Mouse (Mus musculus) erythroblast, embryonic 14.5 days (primary cell): ENCODE measurements around the gene Fam168a. TPM values are rescaled to one million over a fixed set of nuclear protein-coding genes. Genes with fewer than 3 reads are reported as not detected.

Source experiments
- H3K27me3 ChIP-seq: 2 replicates; pipeline ENCODE4 v1.6.1; 2012; ENCODE audit warnings: inconsistent platforms; ENCODE audit not compliant: control insufficient read depth
- H3K36me3 ChIP-seq: 2 replicates; pipeline ENCODE4 v1.6.1; 2012; ENCODE audit warnings: mild to moderate bottlenecking, inconsistent platforms; ENCODE audit not compliant: control insufficient read depth
- H3K4me1 ChIP-seq: 2 replicates; pipeline ENCODE4 v1.6.1; 2012; ENCODE audit warnings: inconsistent platforms; ENCODE audit not compliant: control insufficient read depth
- H3K4me3 ChIP-seq: replicated peaks from 2 replicates; pipeline ENCODE3; 2012; ENCODE audit warnings: moderate library complexity, mild to moderate bottlenecking, inconsistent platforms
- H3K9me3 ChIP-seq: 2 replicates; pipeline ENCODE4 v1.6.1; 2012; ENCODE audit warnings: low read length, inconsistent platforms, mixed read lengths; ENCODE audit not compliant: control insufficient read depth
- GATA1 ChIP-seq: IDR thresholded peaks from 2 replicates; pipeline ENCODE4 v1.6.1; 2012; ENCODE audit warnings: low read length, inconsistent platforms, mixed read lengths
- TAL1 ChIP-seq: IDR thresholded peaks from 3 replicates; pipeline ENCODE4 v1.6.1; 2012; ENCODE audit warnings: low read length, inconsistent platforms, mixed read lengths
- polyA plus RNA-seq: library from polyadenylated mRNA; stranded (reverse); fragments of >175 nt; gene quantifications from 2 replicates; pipeline ENCODE4 v1.2.3, GENCODE M21; 2012

Gene Fam168a
- polyA plus RNA-seq, 1 experiment, result 0.99 TPM

- Histone ChIP-seq H3K36me3 (peaks cover 9% of the 10 kb centered on the region), H3K27me3 (no peaks in the 10 kb centered on the region), H3K4me1 (peaks cover 60% of the 10 kb centered on the region), H3K9me3 (no peaks in the 10 kb centered on the region), H3K4me3 (no peak overlapping the region)
- no peak for TF ChIP-seq GATA1
- no peak for TF ChIP-seq TAL1
Measured at GRCm38 (mm10) chr7:100788291-100788690, 81.9 kb downstream of the Fam168a start.

DNA sequence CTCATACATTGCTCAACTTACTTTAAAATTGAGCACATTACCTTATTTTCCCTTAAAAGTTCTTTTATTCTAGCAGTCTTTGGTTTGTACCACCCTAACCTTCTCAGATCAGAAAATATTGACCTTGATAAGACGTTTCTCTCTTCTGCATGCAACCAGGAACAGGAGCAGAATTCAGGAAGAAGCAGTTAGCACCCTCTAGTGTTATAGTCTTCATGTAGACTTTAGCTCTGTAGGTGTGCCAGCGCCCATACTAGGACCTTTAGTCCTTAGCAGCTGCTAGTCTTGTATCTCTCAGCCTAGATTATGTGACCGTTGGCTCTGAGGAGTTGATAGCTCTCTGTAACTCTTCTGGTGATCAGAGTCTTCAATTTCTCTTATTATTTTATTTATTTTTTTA, 92.4 kb downstream of the Fam168a start:
- Histone ChIP-seq H3K4me3 (no peak overlapping the region), H3K36me3 (no peaks in the 10 kb centered on the region; the same call in 1 of the 2 replicates), H3K4me1 (peaks cover 8% of the 10 kb centered on the region), H3K9me3 (no peaks in the 10 kb centered on the region), H3K27me3 (no peaks in the 10 kb centered on the region)
- TF ChIP-seq GATA1 (no peak), TAL1 (no peak)

- no peak overlapping the region for H3K4me3 ChIP-seq
- H3K36me3 ChIP-seq, result peaks cover 2% of the 10 kb centered on the region; the same call in 1 of the 2 replicates
- H3K9me3 ChIP-seq, result no peaks in the 10 kb centered on the region
- H3K27me3 ChIP-seq, result no peaks in the 10 kb centered on the region
- TF ChIP-seq GATA1 (no peak), TAL1 (no peak)
- peaks cover 2% of the 10 kb centered on the region; the same call in 1 of the 2 replicates for H3K4me1 ChIP-seq
Measured at GRCm38 (mm10) chr7:100805391-100805790, 99.0 kb downstream of the Fam168a start.

DNA sequence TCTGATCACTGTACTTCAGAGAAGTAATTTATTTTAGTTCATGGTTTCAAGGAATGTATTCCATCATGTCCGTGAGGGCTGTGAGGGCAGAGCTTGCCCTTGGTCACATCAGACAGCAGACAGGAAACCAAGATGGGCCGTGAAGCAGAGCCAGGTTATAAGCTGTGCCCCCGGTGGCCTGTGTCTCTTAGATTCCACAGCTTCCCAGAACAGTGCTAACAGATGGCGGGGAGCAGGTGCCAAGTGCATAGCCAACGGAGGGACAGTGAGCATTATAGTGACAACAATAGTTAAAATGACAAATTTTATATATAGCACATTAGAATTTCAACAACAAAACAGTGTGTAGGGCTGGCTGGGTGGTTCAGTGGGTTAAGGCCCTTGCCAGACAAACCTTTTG, 105.5 kb downstream of the Fam168a start:
- H3K4me3 ChIP-seq, result no peak overlapping the region
- no peak for TF ChIP-seq GATA1
- TF ChIP-seq TAL1, result no peak
- peaks cover 2% of the 10 kb centered on the region; the same call in 1 of the 2 replicates for H3K36me3 ChIP-seq
- peaks cover 2% of the 10 kb centered on the region; the same call in 1 of the 2 replicates for H3K4me1 ChIP-seq
- H3K9me3 ChIP-seq, result no peaks in the 10 kb centered on the region
- no peaks in the 10 kb centered on the region for H3K27me3 ChIP-seq

DNA sequence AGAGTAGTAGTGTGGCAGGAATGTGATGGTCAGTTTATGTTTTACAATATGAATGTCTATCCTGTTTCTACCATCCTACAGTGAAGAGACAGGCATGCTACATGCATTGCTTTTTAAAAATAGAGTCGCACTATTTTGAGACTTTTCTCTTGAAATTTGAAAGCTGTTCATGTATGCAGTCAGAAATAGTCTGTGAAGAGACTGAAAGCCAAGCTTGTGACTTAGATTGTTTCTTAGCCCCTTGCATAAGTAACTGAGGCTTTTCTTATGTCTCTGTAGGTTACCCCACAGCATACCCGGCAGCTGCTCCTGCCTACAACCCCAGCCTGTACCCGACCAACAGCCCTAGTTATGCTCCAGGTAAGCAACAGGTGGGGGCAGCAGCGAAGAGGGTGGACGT, 106.2 kb downstream of the Fam168a start:
- peaks cover 5% of the 10 kb centered on the region; the same call in 1 of the 2 replicates for H3K4me1 ChIP-seq
- TF ChIP-seq TAL1, result no peak
- no peak for TF ChIP-seq GATA1
- peaks cover 2% of the 10 kb centered on the region; the same call in 1 of the 2 replicates for H3K36me3 ChIP-seq
- H3K9me3 ChIP-seq, result no peaks in the 10 kb centered on the region
- no peaks in the 10 kb centered on the region for H3K27me3 ChIP-seq
- no peak overlapping the region for H3K4me3 ChIP-seq

- H3K27me3 ChIP-seq, result no peaks in the 10 kb centered on the region
- H3K4me3 ChIP-seq, result no peak overlapping the region
- H3K4me1 ChIP-seq, result peaks cover 5% of the 10 kb centered on the region; the same call in 1 of the 2 replicates
- no peaks in the 10 kb centered on the region for H3K36me3 ChIP-seq
- H3K9me3 ChIP-seq, result no peaks in the 10 kb centered on the region
- TF ChIP-seq TAL1, result no peak
- no peak for TF ChIP-seq GATA1
Measured at GRCm38 (mm10) chr7:100815900-100816570, 109.6 kb downstream of the Fam168a start.

GRCm38 (mm10) chr7:100816759-100817441, 110.5 kb downstream of the Fam168a start:
- H3K9me3 ChIP-seq, result no peaks in the 10 kb centered on the region
- peaks cover 5% of the 10 kb centered on the region; the same call in 1 of the 2 replicates for H3K4me1 ChIP-seq
- TF ChIP-seq TAL1 (no peak), GATA1 (no peak)

DNA sequence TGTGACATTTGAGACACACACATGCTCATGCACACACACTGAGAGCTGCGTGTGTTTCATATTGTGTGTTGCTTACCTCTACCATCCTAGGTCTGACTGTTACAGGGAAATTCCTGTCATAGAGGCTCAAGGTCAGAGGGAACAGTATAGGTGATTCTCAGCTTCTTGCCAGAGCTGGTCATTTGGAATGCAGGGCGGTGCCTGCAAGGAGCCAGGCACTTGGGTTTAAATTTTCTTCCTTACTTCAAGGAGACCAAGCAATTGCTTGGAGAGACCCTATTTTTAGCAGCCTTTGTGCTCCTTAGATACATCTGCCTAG, 111.0 kb downstream of the Fam168a start:
- H3K36me3 ChIP-seq, result no peaks in the 10 kb centered on the region
- peaks cover 5% of the 10 kb centered on the region; the same call in 1 of the 2 replicates for H3K4me1 ChIP-seq
- TF ChIP-seq GATA1 (no peak), TAL1 (no peak)
- H3K9me3 ChIP-seq, result no peaks in the 10 kb centered on the region
- no peak overlapping the region for H3K4me3 ChIP-seq
- no peaks in the 10 kb centered on the region for H3K27me3 ChIP-seq

More at GRCm38 (mm10) chr7:100816759-100817441, 110.5 kb downstream of the Fam168a start:
- Histone ChIP-seq H3K27me3 (no peaks in the 10 kb centered on the region), H3K4me3 (no peak overlapping the region), H3K36me3 (no peaks in the 10 kb centered on the region)

DNA sequence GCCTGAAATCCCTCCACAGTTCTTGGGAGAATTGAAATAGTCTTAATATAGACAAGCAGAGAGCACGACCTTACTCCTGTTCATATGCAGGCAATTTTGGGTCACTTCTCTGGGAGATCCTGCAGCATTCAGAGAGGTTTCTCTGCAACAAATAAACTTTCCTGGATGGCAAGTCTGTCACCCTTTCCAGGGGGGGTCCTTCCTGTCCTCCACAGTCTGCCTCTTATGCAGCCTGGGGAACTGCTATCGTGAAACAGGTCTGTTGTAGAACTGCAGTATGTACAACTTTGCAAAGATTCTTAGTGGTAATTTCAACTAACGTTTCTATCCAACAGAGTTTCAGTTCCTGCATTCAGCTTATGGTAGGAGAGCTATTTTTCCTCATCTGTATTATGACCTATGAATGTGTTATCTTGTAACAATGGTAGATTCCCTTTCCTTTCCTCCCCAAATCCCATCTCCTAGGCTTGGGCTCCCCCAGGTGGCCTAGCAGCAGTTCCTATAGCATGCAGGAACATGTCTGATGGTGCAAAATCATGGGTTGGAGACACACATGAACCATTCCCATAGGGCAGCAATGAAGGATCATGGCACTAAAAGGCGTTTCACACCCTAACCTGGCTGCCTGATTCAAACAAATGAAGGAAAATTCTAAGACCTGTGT, 112.1 kb downstream of the Fam168a start:
- TF ChIP-seq TAL1 (no peak), GATA1 (no peak)
- H3K36me3 ChIP-seq, result no peaks in the 10 kb centered on the region
- H3K4me3 ChIP-seq, result no peak overlapping the region
- no peaks in the 10 kb centered on the region for H3K27me3 ChIP-seq
- H3K9me3 ChIP-seq, result no peaks in the 10 kb centered on the region
- peaks cover 5% of the 10 kb centered on the region; the same call in 1 of the 2 replicates for H3K4me1 ChIP-seq
